Mouse (Mus musculus) thymus, postnatal 0 days (tissue): ENCODE measurements around the gene Tas1r2. TPM values are rescaled to one million over a fixed set of nuclear protein-coding genes. Genes with fewer than 3 reads are reported as not detected.

Experiments
- DNase-seq: peaks from one replicate; pipeline ENCODE4 v3.0.0-alpha.2; 2015; ENCODE audit warnings: low spot score
- polyA plus RNA-seq: library from polyadenylated mRNA; unstranded; fragments of >200 nt; fragmentation: Nextera tagmentation; extraction: Ambion mirVana; gene quantifications from 2 replicates; pipeline ENCODE4 v1.2.1, GENCODE M21; 2015

The Tas1r2 gene
- not detected in 2 replicates for polyA plus RNA-seq

- DNase-seq: no peak
These were observed at the start of gene Tas1r2 for GRCm38 (mm10) chr4:139653238-139653637. Gene Tas1r2 (plus strand): TSS chr4:139653538.

- no peak for DNase-seq
These were observed 48.1 kb upstream of the Tas1r2 start for GRCm38 (mm10) chr4:139605216-139605615.

GRCm38 (mm10) chr4:139606732-139607131, 46.6 kb upstream of the Tas1r2 start:
- no peak for DNase-seq

- DNase-seq: no peak
These were observed 44.4 kb upstream of the Tas1r2 start for GRCm38 (mm10) chr4:139608975-139609374.

- DNase-seq: no peak
These were observed 42.4 kb upstream of the Tas1r2 start for GRCm38 (mm10) chr4:139610954-139611353.

- DNase-seq: peak; percentile 75
These were observed 41.8 kb upstream of the Tas1r2 start for GRCm38 (mm10) chr4:139611542-139611953.

GRCm38 (mm10) chr4:139614524-139615260, 38.6 kb upstream of the Tas1r2 start:
- DNase-seq: no peak

GRCm38 (mm10) chr4:139616276-139617000, 36.9 kb upstream of the Tas1r2 start:
- peak; percentile 87 for DNase-seq

- DNase-seq: no peak
These were observed 36.4 kb upstream of the Tas1r2 start for GRCm38 (mm10) chr4:139617001-139617364.

GRCm38 (mm10) chr4:139619765-139620164, 33.6 kb upstream of the Tas1r2 start:
- no peak for DNase-seq

- DNase-seq: peak; percentile 95
These were observed 30.7 kb upstream of the Tas1r2 start, which contains the start of gene Aldh4a1 for GRCm38 (mm10) chr4:139622373-139623282. Gene Aldh4a1 (plus strand): TSS chr4:139622866.

- DNase-seq: no peak
These were observed 29.8 kb upstream of the Tas1r2 start for GRCm38 (mm10) chr4:139623434-139624115.

- DNase-seq: no peak
These were observed 29.2 kb upstream of the Tas1r2 start for GRCm38 (mm10) chr4:139624116-139624489.

GRCm38 (mm10) chr4:139624706-139625105, 28.6 kb upstream of the Tas1r2 start:
- no peak for DNase-seq

GRCm38 (mm10) chr4:139627361-139627760, 26.0 kb upstream of the Tas1r2 start:
- no peak for DNase-seq

GRCm38 (mm10) chr4:139630171-139630570, 23.2 kb upstream of the Tas1r2 start:
- peak; percentile 20 for DNase-seq

- DNase-seq: no peak
These were observed 22.2 kb upstream of the Tas1r2 start for GRCm38 (mm10) chr4:139631141-139631540.

- no peak for DNase-seq
These were observed 21.6 kb upstream of the Tas1r2 start for GRCm38 (mm10) chr4:139631569-139632253.

- no peak for DNase-seq
These were observed 21.1 kb upstream of the Tas1r2 start for GRCm38 (mm10) chr4:139632254-139632580.

- DNase-seq: peak; percentile 65
These were observed 17.0 kb upstream of the Tas1r2 start for GRCm38 (mm10) chr4:139636373-139636772.
